Mouse (Mus musculus) lung, embryonic 15.5 days (tissue): ENCODE results near the gene Exog. TPM values are rescaled to one million over a fixed set of nuclear protein-coding genes. Genes with fewer than 3 reads are reported as not detected.

Source experiments
- ATAC-seq: fragments of 200-750 bp; cut with Nextera tagmentation; 2 replicates; pipeline ENCODE4 v1.8.0; 2017; ENCODE audit warnings: moderate number of reproducible peaks, borderline replicate concordance; ENCODE audit not compliant: low FRiP score, low TSS enrichment; ENCODE audit errors: extremely low read depth
- H3K27ac ChIP-seq: fragments of 300-500 bp; sonication (generic); 2 replicates; pipeline ENCODE4 v1.5.1; 2015; ENCODE audit warnings: moderate library complexity, mild to moderate bottlenecking, inconsistent platforms
- H3K27me3 ChIP-seq: fragments of 300-500 bp; sonication (generic); 2 replicates; pipeline ENCODE4 v1.6.1; 2015; ENCODE audit warnings: inconsistent platforms
- H3K36me3 ChIP-seq: fragments of 300-500 bp; sonication (generic); 2 replicates; pipeline ENCODE4 v1.6.1; 2015; ENCODE audit warnings: inconsistent platforms
- H3K4me1 ChIP-seq: fragments of 300-500 bp; sonication (generic); 2 replicates; pipeline ENCODE4 v1.6.1; 2015; ENCODE audit warnings: inconsistent platforms
- H3K4me2 ChIP-seq: fragments of 300-500 bp; sonication (generic); 2 replicates; pipeline ENCODE4 v1.6.1; 2015; ENCODE audit warnings: inconsistent platforms, mild to moderate bottlenecking, moderate library complexity
- H3K4me3 ChIP-seq: fragments of 300-500 bp; sonication (generic); 2 replicates; pipeline ENCODE4 v1.5.1; 2015; ENCODE audit warnings: mild to moderate bottlenecking, inconsistent platforms
- H3K9ac ChIP-seq: fragments of 300-500 bp; sonication (generic); 2 replicates; pipeline ENCODE4 v1.6.1; 2015; ENCODE audit warnings: inconsistent platforms
- H3K9me3 ChIP-seq: fragments of 300-500 bp; sonication (generic); 2 replicates; pipeline ENCODE4 v1.6.1; 2016; ENCODE audit warnings: inconsistent platforms
- WGBS: fragments of 180-500 bp; shearing (Covaris S2); methylation state at CpG from one replicate; pipeline ENCODE4 v1.1.7; 2015; 5-methylcytosine and 5-hydroxymethylcytosine counted together
- polyA plus RNA-seq: library from polyadenylated mRNA; unstranded; fragments of >200 nt; fragmentation: Nextera tagmentation; extraction: Ambion mirVana; gene quantifications from 2 replicates; pipeline ENCODE4 v1.2.1, GENCODE M21; 2015

Exog gene
- polyA plus RNA-seq, 1 experiment from 2014 or later: 29.2 TPM

- no peak for ATAC-seq
Measured at GRCm38 (mm10) chr9:119483554-119484353, 39.0 kb downstream of the Exog start.

DNA sequence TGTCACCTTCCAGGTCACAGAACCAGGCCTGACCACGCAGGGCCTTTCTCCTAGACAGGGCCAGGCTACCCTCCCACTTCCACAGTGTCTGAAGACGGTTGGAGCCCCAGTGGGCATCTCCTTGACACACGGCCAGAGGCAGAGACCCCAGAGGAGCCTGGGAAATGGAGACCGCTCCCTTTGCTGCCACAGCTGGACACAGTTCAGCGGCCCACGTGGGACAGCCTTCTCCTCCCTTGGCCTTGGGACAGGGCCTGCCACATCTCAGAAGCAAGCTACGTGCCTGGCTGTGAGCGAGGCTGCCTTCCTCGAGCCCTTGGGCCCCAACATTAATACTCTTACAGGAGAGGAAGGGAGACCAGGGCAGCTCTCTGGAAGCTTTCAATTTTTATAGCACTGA is 39.7 kb downstream of the Exog start:
- ATAC-seq: no peak
- 57% methylated on average over 9 of the region's 9 CpGs for WGBS

More at GRCm38 (mm10) chr9:119483554-119484353, 39.0 kb downstream of the Exog start:
- H3K4me3 ChIP-seq: no peak overlapping the region
- H3K27me3 ChIP-seq: no peaks in the 10 kb centered on the region
- H3K4me2 ChIP-seq: no peak overlapping the region
- H3K4me1 ChIP-seq: peaks cover 7% of the 10 kb centered on the region; the same call in 1 of the 2 replicates
- H3K9ac ChIP-seq: no peak overlapping the region
- 43% methylated on average over 23 of the region's 23 CpGs for WGBS
- H3K27ac ChIP-seq: no peak overlapping the region
- no peaks in the 10 kb centered on the region for H3K9me3 ChIP-seq
- no peaks in the 10 kb centered on the region for H3K36me3 ChIP-seq

GRCm38 (mm10) chr9:119484868-119485267 is 40.1 kb downstream of the Exog start:
- 86% methylated on average over 13 of the region's 13 CpGs for WGBS
- no peak for ATAC-seq
- H3K27ac ChIP-seq: no peak overlapping the region
- H3K4me1 ChIP-seq: no peaks in the 10 kb centered on the region
- H3K4me2 ChIP-seq: no peak overlapping the region
- H3K4me3 ChIP-seq: no peak overlapping the region
- H3K27me3 ChIP-seq: no peaks in the 10 kb centered on the region
- H3K9me3 ChIP-seq: no peaks in the 10 kb centered on the region
- H3K36me3 ChIP-seq: no peaks in the 10 kb centered on the region
- no peak overlapping the region for H3K9ac ChIP-seq

More for the DNA sequence above, 39.7 kb downstream of the Exog start:
- peaks cover under 1% of the 10 kb centered on the region; the same call in 1 of the 2 replicates for H3K4me1 ChIP-seq
- H3K9ac ChIP-seq: no peak overlapping the region
- no peak overlapping the region for H3K27ac ChIP-seq
- no peak overlapping the region for H3K4me3 ChIP-seq
- H3K27me3 ChIP-seq: no peaks in the 10 kb centered on the region
- H3K9me3 ChIP-seq: no peaks in the 10 kb centered on the region
- H3K36me3 ChIP-seq: no peaks in the 10 kb centered on the region
- no peak overlapping the region for H3K4me2 ChIP-seq

DNA sequence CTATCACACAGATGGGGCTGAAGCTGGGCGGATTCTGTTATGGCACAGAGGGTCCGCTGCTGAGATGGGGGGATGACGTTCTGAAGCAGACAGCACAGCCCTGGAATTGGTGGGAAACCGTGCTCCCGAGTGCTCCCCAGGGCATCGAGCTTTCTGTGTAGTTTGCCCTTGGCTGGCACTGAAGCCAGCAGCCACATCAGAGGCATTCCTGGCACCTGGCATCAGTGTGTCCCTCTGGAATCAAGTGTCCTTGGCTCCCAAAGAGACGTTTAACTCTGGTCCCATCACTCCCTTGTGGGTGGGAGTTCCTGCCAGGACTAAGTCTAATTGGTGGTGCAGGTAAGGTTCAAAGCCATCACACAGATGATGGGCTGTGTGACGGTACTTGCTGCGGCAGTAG is 51.6 kb downstream of the Exog start:
- Histone ChIP-seq H3K4me3 (no peak overlapping the region), H3K27ac (no peak overlapping the region), H3K36me3 (no peaks in the 10 kb centered on the region), H3K27me3 (no peaks in the 10 kb centered on the region), H3K4me1 (peaks cover 8% of the 10 kb centered on the region), H3K9ac (no peak overlapping the region), H3K4me2 (no peak overlapping the region), H3K9me3 (no peaks in the 10 kb centered on the region)
- 84% methylated on average over 9 of the region's 9 CpGs for WGBS
- ATAC-seq: no peak

GRCm38 (mm10) chr9:119496960-119497359 is 52.2 kb downstream of the Exog start:
- no peak overlapping the region for H3K27ac ChIP-seq
- no peaks in the 10 kb centered on the region for H3K9me3 ChIP-seq
- H3K27me3 ChIP-seq: no peaks in the 10 kb centered on the region
- no peak; the same call in 1 of the 2 replicates for ATAC-seq
- no peak overlapping the region for H3K9ac ChIP-seq
- H3K36me3 ChIP-seq: no peaks in the 10 kb centered on the region
- H3K4me1 ChIP-seq: peaks cover 8% of the 10 kb centered on the region
- WGBS: 34% methylated on average over 5 of the region's 5 CpGs
- H3K4me2 ChIP-seq: no peak overlapping the region
- no peak overlapping the region for H3K4me3 ChIP-seq

- Histone ChIP-seq H3K27me3 (no peaks in the 10 kb centered on the region), H3K4me1 (peaks cover 8% of the 10 kb centered on the region), H3K27ac (no peak overlapping the region), H3K9ac (no peak overlapping the region), H3K9me3 (no peaks in the 10 kb centered on the region), H3K4me2 (no peak overlapping the region), H3K36me3 (no peaks in the 10 kb centered on the region), H3K4me3 (no peak overlapping the region)
- no peak for ATAC-seq
- 81% methylated on average over 15 of the region's 15 CpGs for WGBS
Measured at GRCm38 (mm10) chr9:119497546-119498246, 53.0 kb downstream of the Exog start.

DNA sequence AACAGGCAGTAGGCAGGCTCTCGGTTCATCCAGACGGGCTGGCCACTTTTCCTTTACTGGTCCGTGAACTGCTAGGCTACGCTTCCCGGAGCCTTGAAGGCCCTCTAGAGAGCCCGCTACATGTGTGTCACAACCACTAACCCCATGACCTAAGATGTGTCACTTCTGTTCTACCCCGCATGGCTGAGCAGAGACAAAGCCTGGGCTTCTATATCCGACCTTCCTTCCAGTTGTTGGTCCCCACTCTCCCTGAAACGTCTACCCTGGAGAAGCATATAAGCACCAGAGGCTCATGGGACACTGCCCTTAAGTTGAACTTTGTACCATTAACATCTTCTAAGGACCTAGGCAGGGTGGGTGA is 53.5 kb downstream of the Exog start:
- Histone ChIP-seq H3K36me3 (no peaks in the 10 kb centered on the region), H3K9me3 (no peaks in the 10 kb centered on the region), H3K9ac (no peak overlapping the region), H3K27me3 (no peaks in the 10 kb centered on the region), H3K4me3 (no peak overlapping the region), H3K4me1 (peaks cover 8% of the 10 kb centered on the region), H3K27ac (no peak overlapping the region), H3K4me2 (no peak overlapping the region)
- WGBS: 78% methylated on average over 9 of the region's 9 CpGs
- ATAC-seq: no peak

GRCm38 (mm10) chr9:119498885-119499284 is 54.1 kb downstream of the Exog start:
- peaks cover 8% of the 10 kb centered on the region for H3K4me1 ChIP-seq
- H3K9ac ChIP-seq: no peak overlapping the region
- no peaks in the 10 kb centered on the region for H3K9me3 ChIP-seq
- no peak overlapping the region for H3K4me2 ChIP-seq
- 68% methylated on average over 7 of the region's 7 CpGs for WGBS
- no peaks in the 10 kb centered on the region for H3K27me3 ChIP-seq
- no peaks in the 10 kb centered on the region for H3K36me3 ChIP-seq
- H3K4me3 ChIP-seq: no peak overlapping the region
- H3K27ac ChIP-seq: no peak overlapping the region
- no peak for ATAC-seq

- Histone ChIP-seq H3K36me3 (no peaks in the 10 kb centered on the region), H3K27ac (no peak overlapping the region), H3K9me3 (0 out of 2 replicates have a peak, but pooled peaks cover 4% of the 10 kb centered on the region), H3K4me3 (no peak overlapping the region), H3K4me2 (no peak overlapping the region), H3K27me3 (no peaks in the 10 kb centered on the region), H3K4me1 (no peaks in the 10 kb centered on the region), H3K9ac (no peak overlapping the region)
- WGBS: 89% methylated on average over 9 of the region's 9 CpGs
- no peak for ATAC-seq
Measured at GRCm38 (mm10) chr9:119503613-119504012, 58.9 kb downstream of the Exog start.

DNA sequence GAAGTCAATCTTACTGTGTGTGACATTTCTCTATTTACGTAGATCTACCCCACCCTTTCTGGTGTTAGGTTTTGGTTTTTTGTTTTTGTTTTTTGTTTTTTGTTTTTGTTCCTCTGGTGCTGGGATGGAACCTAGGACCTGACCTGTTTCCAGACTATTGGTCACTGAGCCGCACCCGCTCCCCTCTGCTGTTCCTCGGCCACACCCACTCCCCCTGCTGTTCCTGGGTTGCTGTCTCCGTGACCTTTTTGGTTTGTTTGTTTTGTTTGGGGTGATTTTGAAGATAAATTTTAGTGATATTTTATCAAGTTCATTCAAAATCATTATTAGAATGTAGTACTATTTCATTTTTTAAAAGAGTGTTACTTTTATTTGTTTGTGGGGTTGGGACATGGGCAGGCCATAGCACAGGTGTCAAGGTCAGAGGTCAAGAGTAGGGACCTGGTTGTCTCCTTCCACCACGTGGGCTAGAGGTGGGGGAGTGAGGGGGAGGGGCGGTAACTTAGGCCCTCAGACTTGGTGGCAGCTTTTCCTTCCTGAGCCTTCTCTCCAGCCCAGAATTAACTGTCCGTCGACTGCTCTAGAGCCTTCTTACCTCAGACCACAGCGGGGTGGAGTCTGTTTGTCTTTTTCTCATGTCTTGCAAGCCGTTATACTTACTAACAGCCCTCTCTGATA is 60.4 kb downstream of the Exog start:
- Histone ChIP-seq H3K4me2 (no peak overlapping the region), H3K27me3 (no peaks in the 10 kb centered on the region), H3K4me1 (no peaks in the 10 kb centered on the region), H3K9ac (no peak overlapping the region), H3K4me3 (no peak overlapping the region), H3K27ac (no peak overlapping the region), H3K36me3 (no peaks in the 10 kb centered on the region), H3K9me3 (0 out of 2 replicates have a peak, but pooled peaks cover 4% of the 10 kb centered on the region)
- WGBS: 60% methylated on average over 11 of the region's 11 CpGs
- ATAC-seq: no peak

GRCm38 (mm10) chr9:119510902-119511301 is 66.2 kb downstream of the Exog start:
- WGBS: 42% methylated on average over 6 of the region's 6 CpGs
- H3K27ac ChIP-seq: no peak overlapping the region
- H3K36me3 ChIP-seq: no peaks in the 10 kb centered on the region
- no peaks in the 10 kb centered on the region for H3K4me1 ChIP-seq
- no peak overlapping the region for H3K9ac ChIP-seq
- H3K4me3 ChIP-seq: no peak overlapping the region
- H3K4me2 ChIP-seq: no peak overlapping the region
- 0 out of 2 replicates have a peak, but pooled peaks cover 4% of the 10 kb centered on the region for H3K9me3 ChIP-seq
- peak; percentile 58; the same call in 1 of the 2 replicates for ATAC-seq
- no peaks in the 10 kb centered on the region for H3K27me3 ChIP-seq

GRCm38 (mm10) chr9:119512993-119513392 is 68.2 kb downstream of the Exog start:
- WGBS: 82% methylated on average over 9 of the region's 9 CpGs
- no peak overlapping the region for H3K9ac ChIP-seq
- no peaks in the 10 kb centered on the region for H3K27me3 ChIP-seq
- no peak for ATAC-seq
- no peaks in the 10 kb centered on the region for H3K9me3 ChIP-seq
- H3K36me3 ChIP-seq: no peaks in the 10 kb centered on the region
- no peak overlapping the region for H3K27ac ChIP-seq
- H3K4me1 ChIP-seq: peaks cover 12% of the 10 kb centered on the region
- no peak overlapping the region for H3K4me2 ChIP-seq
- no peak overlapping the region for H3K4me3 ChIP-seq
